Mouse (Mus musculus) liver, embryonic 16.5 days (tissue): ENCODE measurements around the gene Ccdc87. TPM values are rescaled to one million over a fixed set of nuclear protein-coding genes. Genes with fewer than 3 reads are reported as not detected.
A peak's percentile ranks its signal among the peaks of the same experiment; 100 is the strongest.

Source experiments
- ATAC-seq: fragments of 200-750 bp; cut with Nextera tagmentation; 2 replicates; pipeline ENCODE4 v1.8.0; 2017; ENCODE audit warnings: low read depth, mild to moderate bottlenecking, moderate number of reproducible peaks, moderate library complexity
- H3K27ac ChIP-seq: fragments of 300-500 bp; sonication (generic); 2 replicates; pipeline ENCODE4 v1.5.1; 2014; ENCODE audit warnings: mild to moderate bottlenecking, low read length
- H3K27me3 ChIP-seq: fragments of 300-500 bp; sonication (generic); 2 replicates; pipeline ENCODE4 v1.6.1; 2014; ENCODE audit warnings: low read depth, low read length, mixed read lengths; ENCODE audit not compliant: control insufficient read depth, insufficient read depth
- H3K36me3 ChIP-seq: fragments of 300-500 bp; sonication (generic); 2 replicates; pipeline ENCODE4 v1.6.1; 2014; ENCODE audit warnings: mild to moderate bottlenecking; ENCODE audit not compliant: control insufficient read depth, insufficient read depth
- H3K4me1 ChIP-seq: fragments of 300-500 bp; sonication (generic); 2 replicates; pipeline ENCODE4 v1.6.1; 2014; ENCODE audit warnings: low read depth, low read length, mixed read lengths; ENCODE audit not compliant: control insufficient read depth
- H3K4me2 ChIP-seq: fragments of 300-500 bp; sonication (generic); 2 replicates; pipeline ENCODE4 v1.6.1; 2014; ENCODE audit warnings: low read depth, low read length, mixed read lengths
- H3K4me3 ChIP-seq: fragments of 300-500 bp; sonication (generic); 2 replicates; pipeline ENCODE4 v1.5.1; 2014; ENCODE audit warnings: low read depth, mild to moderate bottlenecking, low read length
- H3K9ac ChIP-seq: fragments of 300-500 bp; sonication (generic); 2 replicates; pipeline ENCODE4 v1.6.1; 2014; ENCODE audit warnings: low read depth, low read length
- H3K9me3 ChIP-seq: fragments of 300-500 bp; sonication (generic); replicated peaks from 2 replicates; pipeline ENCODE4 v1.6.1; 2016; ENCODE audit warnings: low read length; ENCODE audit not compliant: control insufficient read depth
- WGBS: fragments of 180-500 bp; shearing (Covaris S2); extraction: QIAGEN DNeasy Blood & Tissue Kit; methylation state at CpG from one replicate; pipeline ENCODE4 v1.1.7; 2014; ENCODE audit not compliant: insufficient replicate concordance; 5-methylcytosine and 5-hydroxymethylcytosine counted together
- polyA plus RNA-seq: library from polyadenylated mRNA; unstranded; fragments of >200 nt; fragmentation: Nextera tagmentation; extraction: Ambion mirVana; gene quantifications from 2 replicates; pipeline ENCODE4 v1.2.1, GENCODE M21; 2015

Ccdc87 gene
- polyA plus RNA-seq, 1 experiment from 2014 or later: not detected

- Histone ChIP-seq H3K27ac (no peak overlapping the region), H3K27me3 (no peaks in the 10 kb centered on the region), H3K4me3 (no peak overlapping the region), H3K36me3 (peaks cover 3% of the 10 kb centered on the region), H3K9me3 (no peaks in the 10 kb centered on the region), H3K4me1 (no peaks in the 10 kb centered on the region; the same call in 1 of the 2 replicates), H3K9ac (no peak overlapping the region), H3K4me2 (no peak overlapping the region)
- 73% methylated on average over 7 of the region's 7 CpGs for WGBS
- ATAC-seq: no peak
These were observed 10.0 kb upstream of the Ccdc87 start for GRCm38 (mm10) chr19:4829156-4829555.

GRCm38 (mm10) chr19:4833977-4834376 is 5.2 kb upstream of the Ccdc87 start:
- no peak overlapping the region for H3K27ac ChIP-seq
- 77% methylated on average over 8 of the region's 8 CpGs for WGBS
- H3K36me3 ChIP-seq: peaks cover 3% of the 10 kb centered on the region
- no peak overlapping the region for H3K9ac ChIP-seq
- no peaks in the 10 kb centered on the region for H3K9me3 ChIP-seq
- H3K4me1 ChIP-seq: peaks cover 14% of the 10 kb centered on the region
- H3K4me3 ChIP-seq: no peak overlapping the region
- no peak for ATAC-seq
- no peak overlapping the region for H3K4me2 ChIP-seq
- H3K27me3 ChIP-seq: no peaks in the 10 kb centered on the region

DNA sequence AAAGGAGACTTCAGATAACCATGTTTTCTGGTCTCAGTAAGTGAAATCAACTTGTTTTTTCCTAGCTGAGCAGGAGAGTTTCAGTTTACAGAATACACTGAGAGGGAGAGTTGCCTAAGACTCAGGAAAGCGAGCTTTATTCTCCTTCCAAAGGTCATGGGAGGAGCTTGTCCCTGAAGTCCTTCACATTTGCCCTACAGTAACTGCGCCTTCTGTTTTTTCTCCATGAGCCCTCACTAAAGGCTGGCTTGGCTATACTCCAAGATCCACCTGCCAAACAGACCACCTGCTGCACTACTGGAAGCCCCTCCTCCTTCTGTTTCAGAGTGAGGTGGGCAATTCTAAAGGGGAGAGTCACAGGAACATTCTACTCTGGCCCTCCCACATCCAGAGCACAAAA is 3.1 kb upstream of the Ccdc87 start:
- no peak overlapping the region for H3K9ac ChIP-seq
- H3K4me3 ChIP-seq: no peak overlapping the region
- H3K4me2 ChIP-seq: no peak overlapping the region
- peaks cover 3% of the 10 kb centered on the region for H3K36me3 ChIP-seq
- H3K27ac ChIP-seq: peak overlapping the region; percentile 67
- no peak for ATAC-seq
- peaks cover 11% of the 10 kb centered on the region for H3K27me3 ChIP-seq
- no peaks in the 10 kb centered on the region for H3K9me3 ChIP-seq
- H3K4me1 ChIP-seq: peaks cover 22% of the 10 kb centered on the region
- WGBS: 75% methylated on average over 2 of the region's 2 CpGs

DNA sequence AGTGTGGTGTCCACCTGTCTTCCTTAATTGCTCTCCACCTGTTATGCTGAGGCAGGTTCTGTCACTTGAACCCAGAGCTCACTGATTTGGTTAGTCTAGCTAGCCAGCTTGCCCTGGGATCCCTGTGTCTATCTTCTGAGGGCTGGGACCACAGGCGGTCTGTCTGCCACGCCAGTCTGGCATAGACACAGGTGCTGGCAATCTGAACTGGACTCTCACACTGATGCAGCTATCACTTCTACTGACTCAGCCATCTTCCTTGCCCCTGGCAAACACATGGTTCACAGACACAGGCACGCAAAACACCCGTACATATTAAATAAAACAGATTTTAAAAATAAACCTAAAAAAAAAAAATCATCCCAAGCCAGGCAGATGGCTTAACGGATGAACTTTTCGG is 2.1 kb upstream of the Ccdc87 start:
- Histone ChIP-seq H3K4me1 (peaks cover 22% of the 10 kb centered on the region), H3K27ac (no peak overlapping the region), H3K27me3 (peaks cover 21% of the 10 kb centered on the region), H3K4me2 (no peak overlapping the region), H3K36me3 (peaks cover 3% of the 10 kb centered on the region), H3K9ac (no peak overlapping the region), H3K9me3 (no peaks in the 10 kb centered on the region), H3K4me3 (no peak overlapping the region)
- WGBS: 87% methylated on average over 6 of the region's 6 CpGs
- no peak for ATAC-seq

DNA sequence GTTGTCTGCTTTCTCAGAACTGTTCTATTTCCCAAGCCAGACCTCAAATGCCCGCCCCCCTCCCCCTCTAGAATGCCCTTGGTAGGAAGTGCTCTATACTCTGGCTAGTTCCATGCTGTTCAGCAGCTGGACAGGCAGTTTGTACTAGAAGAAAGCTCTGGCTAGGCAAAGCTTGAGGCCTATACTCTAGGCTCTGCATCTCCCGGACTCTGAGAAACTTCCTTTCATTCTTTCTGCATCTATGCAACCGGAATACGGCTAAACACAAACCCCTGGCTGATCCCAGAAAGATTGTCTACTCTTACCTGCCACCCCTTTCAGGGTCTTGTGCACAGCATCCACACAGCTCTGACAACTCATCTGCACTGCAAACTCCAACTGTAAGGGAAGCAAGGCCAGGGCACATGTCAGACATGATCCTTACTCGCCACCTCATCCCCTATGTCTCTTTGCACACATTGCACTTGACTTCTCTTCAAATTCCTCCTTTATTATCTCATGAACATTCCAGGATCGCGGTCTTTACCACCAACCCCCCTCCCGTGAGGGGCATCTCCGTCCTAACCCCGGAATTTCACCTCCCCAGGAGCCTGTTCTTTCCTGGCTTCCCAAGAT is 533 bp upstream of the Ccdc87 start:
- no peak for ATAC-seq
- H3K4me2 ChIP-seq: peak overlapping the region; percentile 99
- WGBS: 27% methylated on average over 10 of the region's 10 CpGs
- peaks cover 25% of the 10 kb centered on the region for H3K27me3 ChIP-seq
- H3K9ac ChIP-seq: peak overlapping the region; percentile 72
- peak overlapping the region; percentile 62 for H3K27ac ChIP-seq
- H3K4me3 ChIP-seq: peak overlapping the region; percentile 77
- H3K9me3 ChIP-seq: no peaks in the 10 kb centered on the region
- no peaks in the 10 kb centered on the region for H3K36me3 ChIP-seq
- peaks cover 22% of the 10 kb centered on the region for H3K4me1 ChIP-seq

GRCm38 (mm10) chr19:4840848-4841247 is 1.7 kb downstream of the Ccdc87 start:
- Histone ChIP-seq H3K4me1 (peaks cover 22% of the 10 kb centered on the region), H3K4me2 (no peak overlapping the region), H3K4me3 (no peak overlapping the region), H3K9ac (no peak overlapping the region), H3K27ac (no peak overlapping the region), H3K36me3 (no peaks in the 10 kb centered on the region), H3K27me3 (peaks cover 25% of the 10 kb centered on the region), H3K9me3 (no peaks in the 10 kb centered on the region)
- 59% methylated on average over 9 of the region's 9 CpGs for WGBS
- ATAC-seq: no peak

DNA sequence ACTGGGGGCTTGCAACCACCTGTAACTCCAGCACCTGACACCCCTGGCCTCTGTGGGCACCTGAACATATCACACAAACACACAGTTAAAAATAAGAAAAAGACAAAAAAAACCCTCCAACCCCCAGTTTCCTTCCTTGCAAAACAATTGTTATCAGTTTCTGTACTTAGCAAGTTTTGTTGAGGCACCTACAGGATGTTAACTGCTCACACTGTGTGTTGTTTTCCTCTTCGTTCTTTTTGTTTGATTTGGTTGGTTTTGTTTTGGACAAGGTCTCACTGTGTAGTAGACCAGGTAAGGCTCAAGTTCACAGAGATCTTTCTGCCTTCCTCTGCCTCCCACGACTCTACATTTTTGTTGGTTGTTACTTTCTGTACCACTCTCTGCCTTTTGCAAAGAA is 3.4 kb downstream of the Ccdc87 start:
- ATAC-seq: no peak
- H3K9ac ChIP-seq: no peak overlapping the region
- peaks cover 20% of the 10 kb centered on the region for H3K4me1 ChIP-seq
- no peak overlapping the region for H3K4me2 ChIP-seq
- no peaks in the 10 kb centered on the region for H3K9me3 ChIP-seq
- H3K36me3 ChIP-seq: no peaks in the 10 kb centered on the region
- H3K27me3 ChIP-seq: peaks cover 25% of the 10 kb centered on the region
- 49% methylated on average over 2 of the region's 2 CpGs for WGBS
- H3K4me3 ChIP-seq: no peak overlapping the region
- H3K27ac ChIP-seq: no peak overlapping the region

DNA sequence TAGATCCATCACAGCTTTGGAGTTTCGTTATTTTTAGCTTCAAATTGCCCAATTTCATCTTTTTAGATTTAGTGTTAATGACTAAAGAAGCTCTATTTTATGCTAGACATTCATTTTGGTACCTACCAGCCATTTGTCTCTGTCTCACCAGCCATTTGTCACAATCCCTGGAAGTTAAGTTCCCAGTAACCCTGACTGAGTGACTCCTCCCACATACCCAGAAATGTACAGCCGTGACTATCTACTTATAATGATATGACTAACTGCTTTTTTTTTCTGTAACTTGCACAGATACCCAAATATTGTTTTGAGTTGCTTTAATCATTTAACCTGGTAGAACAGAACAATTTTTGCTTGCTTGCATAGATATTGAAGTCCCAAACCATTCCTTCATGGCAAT is 6.7 kb downstream of the Ccdc87 start:
- no peak overlapping the region for H3K9ac ChIP-seq
- 30% methylated on average over 2 of the region's 2 CpGs for WGBS
- no peaks in the 10 kb centered on the region for H3K4me1 ChIP-seq
- no peak overlapping the region for H3K4me3 ChIP-seq
- H3K36me3 ChIP-seq: no peaks in the 10 kb centered on the region
- ATAC-seq: no peak
- H3K27ac ChIP-seq: no peak overlapping the region
- H3K9me3 ChIP-seq: no peaks in the 10 kb centered on the region
- H3K27me3 ChIP-seq: peaks cover 23% of the 10 kb centered on the region
- H3K4me2 ChIP-seq: no peak overlapping the region

DNA sequence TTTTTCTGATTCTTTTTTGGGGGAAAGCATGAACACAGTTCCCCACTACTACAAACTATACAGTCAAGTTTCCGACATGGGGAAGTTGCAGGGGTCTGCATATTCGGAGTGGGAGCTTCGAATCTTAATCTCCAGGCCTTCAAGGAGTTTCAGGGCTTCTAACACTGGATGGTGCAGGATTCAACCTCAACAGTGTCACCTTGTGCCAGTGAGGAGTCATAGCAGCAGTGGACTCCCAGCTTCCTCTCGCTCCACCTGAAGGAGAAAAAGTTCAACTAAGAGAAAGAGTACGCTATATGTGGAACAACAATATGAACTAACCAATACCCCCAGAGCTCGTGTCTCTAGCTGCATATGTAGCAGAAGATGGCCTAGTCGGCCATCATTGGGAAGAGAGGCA is 8.3 kb downstream of the Ccdc87 start:
- Histone ChIP-seq H3K4me3 (no peak overlapping the region), H3K4me1 (no peaks in the 10 kb centered on the region), H3K27me3 (peaks cover 7% of the 10 kb centered on the region), H3K9me3 (no peaks in the 10 kb centered on the region), H3K4me2 (no peak overlapping the region), H3K36me3 (no peaks in the 10 kb centered on the region), H3K9ac (no peak overlapping the region), H3K27ac (no peak overlapping the region)
- 19% methylated on average over 7 of the region's 7 CpGs for WGBS
- no peak; the same call in 1 of the 2 replicates for ATAC-seq
